Comparison of ENCODE assay signal across 8 mouse cellular contexts in genomic region chr6:38551062-38551988, GRCm38 (mm10). TPM values are rescaled to one million over a fixed set of nuclear protein-coding genes. Genes with fewer than 3 reads are reported as not detected.
A peak's percentile ranks its signal among the peaks of the same experiment; 100 is the strongest.
DNase-seq lines count a peak whose midpoint lies in the region; ATAC-seq and TF ChIP-seq lines count a peak whose summit lies in the region.

Gene Luc7l2, plus strand, starts transcription at chr6:38551334.

- peak within 1 kb of the TSS; percentile 87 for H3K4me3 ChIP-seq in hindbrain, embryonic 10.5 days
- peak within 1 kb of the TSS; percentile 88 for H3K4me3 ChIP-seq in lung, postnatal 0 days (ENCODE audit: low read depth, low read length)

- peaks cover 13% of the 10 kb centered on the region for H3K36me3 ChIP-seq in hindbrain, embryonic 10.5 days
- no peaks in the 10 kb centered on the region for H3K36me3 ChIP-seq in lung, postnatal 0 days (ENCODE audit: insufficient read depth, low read length)

- DNase-seq in MN1 (ENCODE audit: low spot score): peak; percentile 98
- peak; percentile 98 for DNase-seq in cerebellum, adult 9-10 months
- peak; percentile 97 for DNase-seq in hindbrain, embryonic 10.5 days (ENCODE audit: low spot score)
- DNase-seq in layer of hippocampus, adult 9-11 months: peak; percentile 98
- DNase-seq in lung, postnatal 0 days (ENCODE audit: low spot score): peak; percentile 99
- DNase-seq in ovary, postnatal 14 days (ENCODE audit: low spot score): peak; percentile 91
- peak; percentile 97 for DNase-seq in thymus, postnatal 14 days

- peak within 1 kb of the TSS; percentile 92 for H3K9ac ChIP-seq in lung, postnatal 0 days (replicated peaks; ENCODE audit: low read depth)

- no peaks in the 10 kb centered on the region for H3K9me3 ChIP-seq in hindbrain, embryonic 10.5 days
- no peaks in the 10 kb centered on the region for H3K9me3 ChIP-seq in lung, postnatal 0 days (ENCODE audit: low read length)

- H3K4me2 ChIP-seq in lung, postnatal 0 days (replicated peaks; ENCODE audit: low read depth, low read length): peak within 1 kb of the TSS; percentile 65

- peak; percentile 96 for TF ChIP-seq EP300 in lung, postnatal 0 days (IDR thresholded peaks at IDR 0.05)

- peak within 1 kb of the TSS; percentile 100 for H3K27ac ChIP-seq in hindbrain, embryonic 10.5 days
- peak within 1 kb of the TSS; percentile 100 for H3K27ac ChIP-seq in lung, postnatal 0 days (ENCODE audit: low read length)

- peaks cover 31% of the 10 kb centered on the region for H3K4me1 ChIP-seq in hindbrain, embryonic 10.5 days (replicated peaks)
- no peaks in the 10 kb centered on the region for H3K4me1 ChIP-seq in lung, postnatal 0 days (ENCODE audit: insufficient read depth, low read depth, low read length)

- no peak for TF ChIP-seq CTCF in lung, postnatal 0 days (IDR thresholded peaks at IDR 0.05)

- ATAC-seq in frontal cortex, adult (ENCODE audit: low TSS enrichment): peak; percentile 90
- peak; percentile 92 for ATAC-seq in lung, postnatal 0 days

- no peaks in the 10 kb centered on the region for H3K27me3 ChIP-seq in hindbrain, embryonic 10.5 days (ENCODE audit: insufficient read depth, poor library complexity, severe bottlenecking)
- no peaks in the 10 kb centered on the region for H3K27me3 ChIP-seq in lung, postnatal 0 days (replicated peaks; ENCODE audit: insufficient read depth, low read length)

- under 1% methylated on average over 97 of the region's 98 CpGs for WGBS in hindbrain, embryonic 10.5 days
- WGBS in lung, postnatal 0 days: under 1% methylated on average over 70 of the region's 98 CpGs

RNA-seq across cellular contexts. Expression of gene Luc7l2, which starts in this region (rescaled TPM):
- polyA plus RNA-seq in hindbrain, embryonic 10.5 days (2016; fragmentation: Nextera tagmentation; extraction: Ambion mirVana): 32.7 and 36.5 TPM in 2 replicates
- polyA plus RNA-seq in lung, postnatal 0 days (2015; fragmentation: Nextera tagmentation; extraction: Ambion mirVana): 37.8 and 39.8 TPM in 2 replicates

Comparison
In these comparisons a context has a peak if more than half of its experiments do, and no peak if none do; other contexts are left out.
1. Peak in every context shown above with its lines: DNase-seq, ATAC-seq, H3K4me3 ChIP-seq and H3K27ac ChIP-seq.